Mouse (Mus musculus) frontal cortex, postnatal 10 days (tissue): ENCODE results near the gene Olfr366.
"Not testable (repeated sequence)": the region's sequence is repeated elsewhere in the genome, so short reads cannot be mapped to it uniquely, and the experiment has no call there.

Experiments used
- DNase-seq, 2 experiments: peaks; one replicate each; pipeline ENCODE4 v3.0.0; 2022; ENCODE audit warnings: low spot score in 2 of 2, mixed read lengths in 1 of 2

Gene Olfr366

GRCm38 (mm10) chr2:37211274-37211673, at the start of gene Olfr366:
Gene Olfr366, plus strand, starts transcription at chr2:37211574.
- no peak for DNase-seq

- no peak for DNase-seq
These were observed 23.5 kb upstream of the Olfr366 start, which contains the start of gene Olfr365 for GRCm38 (mm10) chr2:37187898-37188297. Gene Olfr365, plus strand, starts transcription at chr2:37188198.

DNA sequence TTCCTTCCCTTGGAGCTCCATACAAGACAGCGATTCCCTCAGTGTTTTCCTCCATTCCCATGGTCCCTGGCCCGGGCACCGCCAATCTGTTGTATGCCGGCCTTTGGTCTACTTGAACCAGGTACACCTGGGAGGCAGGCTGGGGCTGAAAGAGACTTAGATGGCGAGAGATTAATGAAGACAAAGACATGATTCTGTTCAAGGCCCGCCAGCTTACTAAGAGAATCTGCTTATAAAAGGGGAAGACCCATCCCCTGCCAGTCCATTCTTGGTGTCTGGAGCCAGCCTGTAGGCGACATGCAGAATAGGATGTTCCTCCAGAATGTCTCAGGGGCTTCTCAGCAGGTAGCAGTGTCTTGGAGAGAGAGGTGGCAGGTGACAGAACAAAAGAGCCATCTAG, 50.4 kb downstream of the Olfr366 start:
- not testable (repeated sequence) for DNase-seq
